Mouse (Mus musculus) embryonic stem cell, embryonic (primary cell): Measurements from ENCODE around the gene Gm13271.
"Not testable (repeated sequence)": the region's sequence is repeated elsewhere in the genome, so short reads cannot be mapped to it uniquely, and the experiment has no call there.

Experiments used
- CTCF ChIA-PET, 4 experiments: fragments of 300-600 bp in 2 of 4; fragments of 350-600 bp in 2 of 4; sonication (Branson Sonifier 250); formaldehyde crosslinking; loops; one replicate each; lab custom pipeline; 2022; ENCODE audit warnings: inconsistent platforms in 2 of 4; lab: Charles Lee
- POLR2A ChIA-PET, 4 experiments: fragments of 300-600 bp in 2 of 4; fragments of 350-600 bp in 2 of 4; sonication (Branson Sonifier 250); formaldehyde crosslinking; loops; one replicate each; lab custom pipeline; 2022; ENCODE audit warnings: antibody characterized with exemption in 4 of 4, inconsistent platforms in 1 of 4; lab: Charles Lee

The Gm13271 gene

DNA sequence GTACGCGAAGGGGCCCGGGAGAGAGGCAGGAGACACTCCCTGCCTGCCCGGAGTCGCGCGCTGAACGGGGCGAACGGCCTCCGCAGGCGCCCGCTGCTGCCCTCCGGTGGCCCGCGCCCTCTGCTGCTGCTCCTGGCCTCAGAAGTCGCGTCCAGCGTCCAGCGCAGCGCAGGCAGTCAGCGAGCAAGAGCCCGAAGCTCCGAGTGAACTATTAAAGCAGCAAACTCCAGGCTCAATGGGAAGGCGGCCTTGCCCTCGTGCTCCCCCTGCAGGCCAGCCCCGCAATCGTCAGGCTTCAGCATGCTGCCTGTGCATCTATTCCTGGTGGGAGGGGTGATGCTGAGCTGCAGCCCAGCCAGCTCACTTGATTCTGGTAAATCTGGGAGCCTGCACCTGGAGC, 42.4 kb downstream of the Gm13271 start, which contains the start of gene Gm13279:
Gm13279 (plus strand) TSS at position 301 of the 400 bp plus-strand sequence.
- CTCF ChIA-PET, POLR2A ChIA-PET: not testable (repeated sequence)

DNA sequence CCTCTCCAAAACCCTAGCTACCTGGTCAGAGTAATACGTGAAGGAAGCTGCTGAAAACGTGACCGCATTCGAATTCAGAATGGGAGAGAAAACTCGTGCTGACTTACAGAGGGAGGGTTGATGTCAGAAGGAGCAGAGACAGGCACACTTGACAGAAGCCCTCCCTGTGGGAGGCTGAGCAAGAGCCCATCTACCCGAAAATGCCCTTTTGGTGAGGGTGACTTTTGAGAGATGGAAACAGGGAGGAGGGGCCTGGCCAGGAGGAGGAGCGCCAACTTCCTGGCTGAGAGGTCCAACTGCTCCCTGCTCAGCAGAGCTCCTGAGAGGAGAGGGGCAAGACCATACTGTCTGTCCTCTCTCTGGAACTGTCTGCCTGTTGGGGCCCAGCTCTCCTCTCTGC, 44.7 kb downstream of the Gm13271 start, which contains the start of gene Gm13285:
Gm13285 (plus strand) TSS at position 301 of the 400 bp plus-strand sequence.
- POLR2A ChIA-PET, CTCF ChIA-PET: not testable (repeated sequence)

DNA sequence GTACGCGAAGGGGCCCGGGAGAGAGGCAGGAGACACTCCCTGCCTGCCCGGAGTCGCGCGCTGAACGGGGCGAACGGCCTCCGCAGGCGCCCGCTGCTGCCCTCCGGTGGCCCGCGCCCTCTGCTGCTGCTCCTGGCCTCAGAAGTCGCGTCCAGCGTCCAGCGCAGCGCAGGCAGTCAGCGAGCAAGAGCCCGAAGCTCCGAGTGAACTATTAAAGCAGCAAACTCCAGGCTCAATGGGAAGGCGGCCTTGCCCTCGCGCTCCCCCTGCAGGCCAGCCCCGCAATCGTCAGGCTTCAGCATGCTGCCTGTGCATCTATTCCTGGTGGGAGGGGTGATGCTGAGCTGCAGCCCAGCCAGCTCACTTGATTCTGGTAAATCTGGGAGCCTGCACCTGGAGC, 48.3 kb downstream of the Gm13271 start, which contains the start of gene Gm13287:
Gm13287 (plus strand) TSS at position 301 of the 400 bp plus-strand sequence.
- CTCF ChIA-PET, POLR2A ChIA-PET: not testable (repeated sequence)
